10 mouse cellular contexts compared by ENCODE assay signal in the genomic region with DNA sequence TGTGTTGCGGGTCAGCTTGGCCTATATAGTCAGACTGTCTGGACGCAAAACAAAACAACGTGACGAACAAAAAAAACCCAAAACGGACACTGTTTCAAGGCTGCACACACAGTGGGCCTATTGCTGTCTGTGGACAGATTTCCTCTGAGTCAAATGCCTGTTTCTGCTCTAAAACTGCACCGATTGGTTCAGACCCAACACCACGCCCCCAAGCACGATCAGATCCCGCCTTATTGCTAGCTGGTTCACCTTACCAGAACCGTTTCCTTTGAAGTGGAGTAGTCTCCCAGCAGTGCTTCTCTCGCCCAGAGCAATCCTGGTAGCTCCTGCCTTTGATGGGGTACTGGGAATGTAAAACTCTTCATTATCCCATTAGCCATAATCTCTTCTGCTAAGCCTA.
DNase-seq lines count a peak whose midpoint lies in the region; ATAC-seq and TF ChIP-seq lines count a peak whose summit lies in the region.
"Had no signal": no experiment of that assay in that cellular context is flagged by ENCODE, and none has a peak within 500 bp of the region (broad histone marks: within the 10 kb centered on the region; RNA-seq: fewer than 3 reads in every experiment).

No protein-coding gene starts in this region.

- no peak for ATAC-seq in neural tube, embryonic 11.5 days (ENCODE audit: insufficient read depth, low FRiP score, low TSS enrichment)
- no peak for ATAC-seq in intestine, postnatal 0 days
- ATAC-seq in hindbrain, postnatal 0 days: no peak

- no peaks in the 10 kb centered on the region for H3K9me3 ChIP-seq in CH12.LX (replicated peaks; ENCODE audit: low read length)
- H3K9me3 ChIP-seq in neural tube, embryonic 11.5 days (ENCODE audit: control insufficient read depth, low read length): no peaks in the 10 kb centered on the region
- H3K9me3 ChIP-seq in intestine, postnatal 0 days (ENCODE audit: control insufficient read depth): no peaks in the 10 kb centered on the region
- H3K9me3 ChIP-seq in hindbrain, postnatal 0 days (ENCODE audit: low read length): no peaks in the 10 kb centered on the region
- H3K9me3 ChIP-seq: liver, embryonic 13.5 days had no signal

- intact Hi-C loops in left cerebral cortex, postnatal 36 days (cut with DNase I): no loop called here
- intact Hi-C loops in heart, adult 2 months (cut with DNase I): no loop called here

- TF ChIP-seq EP300 in CH12.LX (IDR thresholded peaks at IDR 0.05; ENCODE audit: low read length): no peak
- no peak for TF ChIP-seq EP300 in heart, adult 2 months (IDR thresholded peaks at IDR 0.05; ENCODE audit: insufficient read depth, low read depth, low read length)

- H3K4me3 ChIP-seq in CH12.LX (replicated peaks in 1 of 3; ENCODE audit: low read depth in 2 of 3, low read length in 2 of 3, poor library complexity in 1 of 3): no peak overlapping the region
- no peak overlapping the region for H3K4me3 ChIP-seq in kidney, adult 2 months (ENCODE audit: insufficient read depth, low read depth, low read length)
- H3K4me3 ChIP-seq in neural tube, embryonic 11.5 days (ENCODE audit: low read depth, low read length): no peak overlapping the region
- no peak overlapping the region for H3K4me3 ChIP-seq in intestine, postnatal 0 days (ENCODE audit: low read depth, low read length)
- no peak overlapping the region for H3K4me3 ChIP-seq in hindbrain, postnatal 0 days (ENCODE audit: low read length)
- no peak overlapping the region for H3K4me3 ChIP-seq in heart, adult 2 months
- H3K4me3 ChIP-seq: liver, embryonic 13.5 days had no signal

- H3K36me3 ChIP-seq in CH12.LX (replicated peaks in 1 of 2; ENCODE audit: control insufficient read depth in 1 of 2, insufficient read depth in 1 of 2, low read length in 1 of 2): no peaks in the 10 kb centered on the region
- no peaks in the 10 kb centered on the region for H3K36me3 ChIP-seq in kidney, adult 2 months (ENCODE audit: control insufficient read depth, insufficient read depth, low read length)
- no peaks in the 10 kb centered on the region for H3K36me3 ChIP-seq in neural tube, embryonic 11.5 days (ENCODE audit: control insufficient read depth, insufficient read depth, low read length)
- H3K36me3 ChIP-seq in intestine, postnatal 0 days (ENCODE audit: control insufficient read depth, insufficient read depth): no peaks in the 10 kb centered on the region
- H3K36me3 ChIP-seq in hindbrain, postnatal 0 days (ENCODE audit: insufficient read depth, low read length): no peaks in the 10 kb centered on the region
- H3K36me3 ChIP-seq in heart, adult 2 months (ENCODE audit: control insufficient read depth, insufficient read depth, low read length): no peaks in the 10 kb centered on the region
- H3K36me3 ChIP-seq: liver, embryonic 13.5 days had no signal

- H3K27me3 ChIP-seq in CH12.LX (replicated peaks): no peaks in the 10 kb centered on the region
- 0 out of 2 replicates have a peak, but pooled peaks cover 1% of the 10 kb centered on the region for H3K27me3 ChIP-seq in kidney, adult 2 months (replicated peaks; ENCODE audit: control insufficient read depth, insufficient read depth, low read length)
- no peaks in the 10 kb centered on the region for H3K27me3 ChIP-seq in neural tube, embryonic 11.5 days (ENCODE audit: control insufficient read depth, insufficient read depth, low read length)
- H3K27me3 ChIP-seq in intestine, postnatal 0 days (replicated peaks; ENCODE audit: control insufficient read depth, insufficient read depth, low read length): no peaks in the 10 kb centered on the region
- H3K27me3 ChIP-seq in hindbrain, postnatal 0 days (ENCODE audit: insufficient read depth, low read length): no peaks in the 10 kb centered on the region
- no peaks in the 10 kb centered on the region for H3K27me3 ChIP-seq in heart, adult 2 months (ENCODE audit: control insufficient read depth, insufficient read depth, low read length)
- H3K27me3 ChIP-seq: liver, embryonic 13.5 days had no signal

- WGBS in kidney, adult 2 months: 50% methylated on average over 11 of the region's 11 CpGs
- WGBS in neural tube, embryonic 11.5 days: 35% methylated on average over 11 of the region's 11 CpGs
- WGBS in intestine, postnatal 0 days: 55% methylated on average over 11 of the region's 11 CpGs
- WGBS in hindbrain, postnatal 0 days: 59% methylated on average over 11 of the region's 11 CpGs
- 53% methylated on average over 11 of the region's 11 CpGs for WGBS in heart, adult 2 months

- no peak for TF ChIP-seq POLR2A in CH12.LX (IDR thresholded peaks at IDR 0.05; ENCODE audit: low read depth, low read length)
- no peak for TF ChIP-seq POLR2A in kidney, adult 2 months (IDR thresholded peaks at IDR 0.05; ENCODE audit: low read depth, low read length)
- no peak for TF ChIP-seq POLR2A in heart, adult 2 months (IDR thresholded peaks at IDR 0.05; ENCODE audit: insufficient read depth, low read depth, low read length)

- no peaks in the 10 kb centered on the region for H3K79me2 ChIP-seq in CH12.LX (replicated peaks; ENCODE audit: control insufficient read depth, extremely low read depth, insufficient read depth, poor library complexity, severe bottlenecking)
- H3K79me2 ChIP-seq in heart, adult 2 months (replicated peaks; ENCODE audit: control insufficient read depth, insufficient read depth, low read length): no peaks in the 10 kb centered on the region

- no peak overlapping the region for H3K27ac ChIP-seq in CH12.LX (ENCODE audit: insufficient read depth, low read depth)
- no peak overlapping the region for H3K27ac ChIP-seq in kidney, adult 2 months (ENCODE audit: insufficient read depth, low read depth, low read length)
- no peak overlapping the region for H3K27ac ChIP-seq in neural tube, embryonic 11.5 days (ENCODE audit: low read depth, low read length)
- H3K27ac ChIP-seq in intestine, postnatal 0 days (ENCODE audit: low read depth, low read length): no peak overlapping the region
- no peak overlapping the region for H3K27ac ChIP-seq in hindbrain, postnatal 0 days
- H3K27ac ChIP-seq in heart, adult 2 months: no peak overlapping the region
- H3K27ac ChIP-seq: liver, embryonic 13.5 days had no signal

- no peak overlapping the region for H3K9ac ChIP-seq in CH12.LX (ENCODE audit: insufficient read depth, low read depth)
- H3K9ac ChIP-seq in neural tube, embryonic 11.5 days (ENCODE audit: low read length): no peak overlapping the region
- no peak overlapping the region for H3K9ac ChIP-seq in intestine, postnatal 0 days (ENCODE audit: low read depth, low read length)
- no peak overlapping the region for H3K9ac ChIP-seq in hindbrain, postnatal 0 days (replicated peaks; ENCODE audit: low read length)
- H3K9ac ChIP-seq in heart, adult 2 months (ENCODE audit: low read depth, low read length): no peak overlapping the region
- H3K9ac ChIP-seq: liver, embryonic 13.5 days had no signal

- dilution Hi-C loops in CH12.LX (cut with MboI; ENCODE audit: extremely low pct_ligation_motif_present, extremely low pct_unique_long_range_greater_than_20kb, low sequenced_read_pairs): no loop called here

- no peak for TF ChIP-seq RAD21 in CH12.LX (IDR thresholded peaks at IDR 0.05; ENCODE audit: low read depth, low read length)

- in situ Hi-C loops in CH12.LX (cut with MboI; ENCODE audit: low pct_ligation_motif_present, low pct_unique_long_range_greater_than_20kb, low sequenced_read_pairs): no loop called here

- no peak for TF ChIP-seq CTCF in CH12.LX (conservative IDR thresholded peaks at IDR 0.05 in 1 of 2, IDR thresholded peaks at IDR 0.05 in 1 of 2; ENCODE audit: low read depth in 2 of 2, low read length in 2 of 2)
- no peak for TF ChIP-seq CTCF in kidney, adult 2 months (conservative IDR thresholded peaks at IDR 0.05; ENCODE audit: insufficient read depth, insufficient read length, low read depth, low read length)
- TF ChIP-seq CTCF in intestine, postnatal 0 days (IDR thresholded peaks at IDR 0.05; ENCODE audit: low read depth): no peak
- no peak for TF ChIP-seq CTCF in hindbrain, postnatal 0 days (IDR thresholded peaks at IDR 0.05; ENCODE audit: low read depth)
- no peak for TF ChIP-seq CTCF in heart, adult 2 months (IDR thresholded peaks at IDR 0.05)

- no peaks in the 10 kb centered on the region for H3K4me1 ChIP-seq in CH12.LX (ENCODE audit: control insufficient read depth in 1 of 2, insufficient read depth in 2 of 2)
- H3K4me1 ChIP-seq in kidney, adult 2 months (ENCODE audit: control insufficient read depth, insufficient read depth, low read length): no peaks in the 10 kb centered on the region
- H3K4me1 ChIP-seq in neural tube, embryonic 11.5 days (ENCODE audit: control insufficient read depth, insufficient read depth, low read length): no peaks in the 10 kb centered on the region; the same call in 1 of the 2 replicates
- H3K4me1 ChIP-seq in intestine, postnatal 0 days (replicated peaks; ENCODE audit: control insufficient read depth, insufficient read depth, low read length): no peaks in the 10 kb centered on the region
- H3K4me1 ChIP-seq in hindbrain, postnatal 0 days (ENCODE audit: insufficient read depth, low read length): 0 out of 2 replicates have a peak, but pooled peaks cover 3% of the 10 kb centered on the region
- H3K4me1 ChIP-seq in heart, adult 2 months (ENCODE audit: control insufficient read depth, insufficient read depth, low read length): no peaks in the 10 kb centered on the region
- H3K4me1 ChIP-seq: liver, embryonic 13.5 days had no signal

- H3K4me2 ChIP-seq in CH12.LX (ENCODE audit: insufficient read depth, low read depth, poor library complexity, severe bottlenecking): no peak overlapping the region
- H3K4me2 ChIP-seq in neural tube, embryonic 11.5 days (ENCODE audit: low read depth): no peak overlapping the region
- H3K4me2 ChIP-seq in intestine, postnatal 0 days (replicated peaks; ENCODE audit: low read depth): no peak overlapping the region
- no peak overlapping the region for H3K4me2 ChIP-seq in hindbrain, postnatal 0 days (ENCODE audit: low read depth, low read length)
- H3K4me2 ChIP-seq: liver, embryonic 13.5 days had no signal

- DNase-seq in CH12.LX (ENCODE audit: extremely low read depth): peak; percentile 16
- peak; percentile 69 for DNase-seq in ZHBTc4 (ENCODE audit: low read depth, low spot score)
- peak; percentile 40 for DNase-seq in kidney, adult 2 months
- peak; percentile 21 for DNase-seq in neural tube, embryonic 11.5 days (ENCODE audit: low spot score)
- no peak for DNase-seq in left cerebral cortex, postnatal 36 days (ENCODE audit: low spot score in 2 of 2)
- DNase-seq in hindbrain, postnatal 0 days (ENCODE audit: low spot score): no peak
- DNase-seq in heart, adult 2 months: no peak
- DNase-seq: heart, postnatal 4 days; liver, embryonic 13.5 days had no signal

TF ChIP-seq in CH12.LX, 34 proteins besides CTCF, POLR2A, EP300 and RAD21:
- no peak for TF ChIP-seq MXI1 (IDR thresholded peaks at IDR 0.05; ENCODE audit: low read depth, low read length)
- TF ChIP-seq NRF1 (IDR thresholded peaks at IDR 0.05; ENCODE audit: low read depth, low read length): no peak

Comparison
In these comparisons a context has a peak if more than half of its experiments do, and no peak if none do; other contexts are left out.
1. DNase-seq: peak in CH12.LX (single experiment), ZHBTc4 (single experiment), kidney, adult 2 months (single experiment) and neural tube, embryonic 11.5 days (single experiment); none in left cerebral cortex, postnatal 36 days (0 of 2), hindbrain, postnatal 0 days (single experiment) and heart, adult 2 months (0 of 2).